Mouse (Mus musculus): ENCODE measurements around the gene Olfr539. TPM values are rescaled to one million over a fixed set of nuclear protein-coding genes. Genes with fewer than 3 reads are reported as not detected.

Gene Olfr539
- polyA plus RNA-seq, 1 experiment from 2014 or later: 0.01 TPM

DNA sequence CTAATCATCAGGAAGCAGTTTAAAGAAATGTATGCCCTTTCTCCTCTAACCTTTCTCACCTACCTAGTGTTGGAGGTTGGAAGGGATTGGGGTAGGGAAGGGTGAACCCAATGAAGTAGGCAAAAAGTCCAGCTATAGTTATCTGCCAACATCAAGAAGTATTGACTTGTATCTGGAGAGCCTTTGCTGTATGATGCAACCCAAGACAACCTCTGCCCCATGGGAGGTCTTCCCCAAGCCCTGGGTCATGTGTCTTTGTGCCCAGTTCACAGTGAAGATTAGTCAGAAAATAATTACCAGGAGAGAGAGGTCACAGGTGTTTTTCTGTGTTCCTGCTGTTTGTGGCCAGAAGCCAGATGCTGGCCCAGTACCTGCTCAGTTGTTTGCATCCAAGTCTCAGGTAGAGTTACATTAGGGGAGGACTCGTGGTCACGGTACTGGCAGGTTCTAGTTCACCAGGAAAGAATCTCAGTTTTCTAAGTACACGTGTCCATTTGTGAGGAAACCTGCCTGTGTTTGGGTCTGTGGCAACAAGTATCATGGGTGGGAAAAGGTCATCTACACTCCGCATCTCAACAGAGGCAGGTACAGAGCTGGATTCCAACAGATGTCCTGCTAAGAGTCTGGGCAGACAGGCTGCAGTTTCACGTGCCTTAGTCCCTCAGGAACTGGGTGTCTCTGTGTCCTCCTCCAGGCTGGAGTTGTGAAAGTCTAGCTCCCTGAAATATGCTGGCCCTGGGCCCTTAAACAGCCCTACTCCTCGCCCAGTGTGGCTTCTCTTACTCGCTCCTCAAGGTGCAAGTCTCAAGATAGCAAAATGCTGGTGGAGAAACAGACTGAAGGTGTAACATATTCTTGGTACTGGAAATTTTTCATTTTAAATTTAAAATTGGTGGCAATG, 57.7 kb downstream of the Olfr539 start:
- H3K9ac ChIP-seq (replicated peaks): no peak overlapping the region
- no peaks in the 10 kb centered on the region for H3K27me3 ChIP-seq (replicated peaks)
- 85% methylated on average over 7 of the region's 7 CpGs for WGBS
- H3K4me2 ChIP-seq: no peak overlapping the region
- H3K9me3 ChIP-seq (replicated peaks): no peaks in the 10 kb centered on the region
- no peak overlapping the region for H3K27ac ChIP-seq (replicated peaks)
- H3K4me3 ChIP-seq (replicated peaks): no peak overlapping the region
- no peaks in the 10 kb centered on the region for H3K36me3 ChIP-seq
- no peaks in the 10 kb centered on the region for H3K4me1 ChIP-seq
- ATAC-seq (ENCODE audit: low FRiP score): no peak

DNA sequence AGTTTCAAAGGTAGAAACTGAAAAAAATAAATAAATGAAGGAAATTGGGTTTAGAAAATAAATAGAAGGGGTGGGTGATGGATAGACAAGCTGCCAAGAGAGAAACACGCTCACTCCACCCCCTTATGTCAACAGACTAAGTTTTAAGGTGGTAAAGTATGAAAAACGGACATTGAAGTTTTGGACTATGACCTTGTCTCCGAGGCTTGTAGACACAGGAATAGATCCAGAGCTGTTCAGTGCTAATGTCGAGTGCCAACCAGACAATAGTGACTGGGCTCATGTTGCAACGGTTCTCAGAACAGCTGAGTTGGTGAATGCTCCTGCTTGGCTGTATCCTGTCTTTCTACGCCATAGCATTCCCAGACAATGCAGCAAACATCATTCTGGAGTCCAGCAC, 61.4 kb downstream of the Olfr539 start:
- Histone ChIP-seq H3K27me3 (replicated peaks) (no peaks in the 10 kb centered on the region), H3K4me3 (replicated peaks) (no peak overlapping the region), H3K27ac (replicated peaks) (no peak overlapping the region), H3K4me1 (no peaks in the 10 kb centered on the region), H3K36me3 (no peaks in the 10 kb centered on the region), H3K9ac (replicated peaks) (no peak overlapping the region), H3K4me2 (no peak overlapping the region), H3K9me3 (replicated peaks) (no peaks in the 10 kb centered on the region)
- ATAC-seq (ENCODE audit: low FRiP score): no peak
- WGBS: 82% methylated on average over 6 of the region's 6 CpGs

DNA sequence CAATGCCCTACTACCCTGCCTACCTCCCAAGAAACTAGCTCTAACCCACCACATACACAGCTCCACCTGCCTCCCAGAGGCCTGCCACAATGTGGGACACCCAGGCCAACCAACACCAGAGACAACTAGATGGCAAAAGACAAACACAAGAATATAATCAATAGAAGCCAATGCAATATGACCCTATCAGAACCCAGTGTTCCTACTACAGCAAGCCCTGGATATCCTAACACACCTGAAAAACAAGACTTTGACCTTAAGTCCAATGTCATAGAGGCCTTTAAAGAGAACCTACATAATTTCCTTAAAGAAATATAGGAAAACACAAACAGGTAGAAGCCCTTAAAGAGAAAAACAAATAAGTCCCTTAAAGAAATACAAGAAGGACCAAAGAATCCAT, 65.8 kb downstream of the Olfr539 start:
- Histone ChIP-seq H3K9me3 (replicated peaks) (no peaks in the 10 kb centered on the region), H3K4me1 (no peaks in the 10 kb centered on the region), H3K4me2 (no peak overlapping the region), H3K9ac (replicated peaks) (no peak overlapping the region), H3K4me3 (replicated peaks) (no peak overlapping the region), H3K27ac (replicated peaks) (no peak overlapping the region), H3K27me3 (replicated peaks) (no peaks in the 10 kb centered on the region), H3K36me3 (no peaks in the 10 kb centered on the region)
- no peak for ATAC-seq (ENCODE audit: low FRiP score)

Other genes starting within 250 kb of the Olfr539 start
- gene Olfr532, start 238.3 kb upstream of the Olfr539 start, polyA plus RNA-seq (2015; fragmentation: Nextera tagmentation; extraction: Ambion mirVana): not detected in 2 replicates
- not detected in 2 replicates for gene Olfr533, start 196.6 kb upstream of the Olfr539 start, polyA plus RNA-seq (2015; fragmentation: Nextera tagmentation; extraction: Ambion mirVana)
- gene Olfr535, start 175.7 kb upstream of the Olfr539 start, polyA plus RNA-seq (2015; fragmentation: Nextera tagmentation; extraction: Ambion mirVana): not detected in 2 replicates
- not detected in 2 replicates for gene Olfr536, start 152.5 kb upstream of the Olfr539 start, polyA plus RNA-seq (2015; fragmentation: Nextera tagmentation; extraction: Ambion mirVana)
- not detected in 2 replicates for gene Olfr538, start 92.0 kb upstream of the Olfr539 start, polyA plus RNA-seq (2015; fragmentation: Nextera tagmentation; extraction: Ambion mirVana)
- 0.01 TPM in 1 of 2 replicates, not detected in the other for gene Olfr46, start 58.7 kb upstream of the Olfr539 start, polyA plus RNA-seq (2015; fragmentation: Nextera tagmentation; extraction: Ambion mirVana)
- gene Olfr61, start 31.0 kb upstream of the Olfr539 start, polyA plus RNA-seq (2015; fragmentation: Nextera tagmentation; extraction: Ambion mirVana): not detected in 2 replicates
- gene Olfr53, start 13.5 kb upstream of the Olfr539 start, polyA plus RNA-seq (2015; fragmentation: Nextera tagmentation; extraction: Ambion mirVana): not detected in 2 replicates
- not detected in 2 replicates for gene Olfr45, start 22.0 kb downstream of the Olfr539 start, polyA plus RNA-seq (2015; fragmentation: Nextera tagmentation; extraction: Ambion mirVana)
- not detected in 2 replicates for gene Olfr541, start 37.3 kb downstream of the Olfr539 start, polyA plus RNA-seq (2015; fragmentation: Nextera tagmentation; extraction: Ambion mirVana)
- gene Cyp2e1, start 103.8 kb downstream of the Olfr539 start, polyA plus RNA-seq (2015; fragmentation: Nextera tagmentation; extraction: Ambion mirVana): not detected in 2 replicates
- 0.47 and 0.73 TPM in 2 replicates for gene Syce1, start 127.9 kb downstream of the Olfr539 start, polyA plus RNA-seq (2015; fragmentation: Nextera tagmentation; extraction: Ambion mirVana)
- gene Zfp941, start 162.2 kb downstream of the Olfr539 start, polyA plus RNA-seq (2015; fragmentation: Nextera tagmentation; extraction: Ambion mirVana): 29.4 and 33.1 TPM in 2 replicates
- gene Urah, start 175.1 kb downstream of the Olfr539 start, polyA plus RNA-seq (2015; fragmentation: Nextera tagmentation; extraction: Ambion mirVana): 0.23 and 0.46 TPM in 2 replicates
- gene Scgb1c1, start 185.6 kb downstream of the Olfr539 start, polyA plus RNA-seq (2015; fragmentation: Nextera tagmentation; extraction: Ambion mirVana): not detected in 2 replicates
- not detected in 2 replicates for gene Odf3, start 187.9 kb downstream of the Olfr539 start, polyA plus RNA-seq (2015; fragmentation: Nextera tagmentation; extraction: Ambion mirVana)
- not detected in 2 replicates for gene Gm45785, start 196.4 kb downstream of the Olfr539 start, polyA plus RNA-seq (2015; fragmentation: Nextera tagmentation; extraction: Ambion mirVana)
- gene Ric8a, start 197.0 kb downstream of the Olfr539 start, polyA plus RNA-seq (2015; fragmentation: Nextera tagmentation; extraction: Ambion mirVana): 91.9 and 94.8 TPM in 2 replicates
- 45.8 and 49.1 TPM in 2 replicates for gene Bet1l, start 197.6 kb downstream of the Olfr539 start, polyA plus RNA-seq (2015; fragmentation: Nextera tagmentation; extraction: Ambion mirVana)
- 253 and 254 TPM in 2 replicates for gene Psmd13, start 222.0 kb downstream of the Olfr539 start, polyA plus RNA-seq (2015; fragmentation: Nextera tagmentation; extraction: Ambion mirVana)
- 61.9 and 67.8 TPM in 2 replicates for gene Sirt3, start 222.4 kb downstream of the Olfr539 start, polyA plus RNA-seq (2015; fragmentation: Nextera tagmentation; extraction: Ambion mirVana)
- 1.5 and 4.8 TPM in 2 replicates for gene Cox8b, start 240.5 kb downstream of the Olfr539 start, polyA plus RNA-seq (2015; fragmentation: Nextera tagmentation; extraction: Ambion mirVana)